Mouse (Mus musculus) heart, postnatal 25 days (tissue): Measurements from ENCODE around the gene Calcoco2. TPM values are rescaled to one million over a fixed set of nuclear protein-coding genes. Genes with fewer than 3 reads are reported as not detected.
"Not testable (repeated sequence)": the region's sequence is repeated elsewhere in the genome, so short reads cannot be mapped to it uniquely, and the experiment has no call there.

Experiments
- DNase-seq: peaks from one replicate; pipeline ENCODE4 v3.0.0; 2022; ENCODE audit warnings: low spot score
- intact Hi-C: fragments of 180-260 bp; cut with DNase I; formaldehyde crosslinking; loops from one replicate; pipeline ENCODE4 v1.15.1; 2025
- total RNA-seq, 2 experiments: library from RNA; stranded (reverse); gene quantifications; 2 replicates each; pipeline ENCODE4 v1.2.3; 2021

The Calcoco2 gene
- not detected for total RNA-seq

DNA sequence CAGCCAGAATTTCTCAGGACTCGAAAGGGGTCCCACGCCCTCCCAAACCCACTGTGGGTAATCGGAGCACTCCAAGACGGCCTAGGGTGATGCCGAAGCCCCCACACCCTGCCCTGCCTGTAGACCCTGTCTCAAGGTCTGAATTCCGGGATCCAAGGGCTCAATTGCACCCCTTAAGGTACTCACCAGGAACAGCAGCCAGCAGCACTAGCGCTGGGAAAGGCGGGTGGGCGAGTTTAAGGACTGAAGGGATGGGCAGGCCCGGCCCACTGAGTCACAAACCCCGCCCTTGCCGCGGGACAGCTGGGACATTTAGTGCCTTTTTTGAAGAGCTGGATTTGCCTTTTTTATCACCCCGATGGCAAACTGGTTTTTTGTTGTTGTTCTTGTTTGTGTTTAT lies at the start of gene Calcoco2:
TSS of gene Calcoco2 (minus strand) at position 214 of the 400 bp plus-strand sequence.
- no peak for DNase-seq
- intact Hi-C loops: no loop called here

DNA sequence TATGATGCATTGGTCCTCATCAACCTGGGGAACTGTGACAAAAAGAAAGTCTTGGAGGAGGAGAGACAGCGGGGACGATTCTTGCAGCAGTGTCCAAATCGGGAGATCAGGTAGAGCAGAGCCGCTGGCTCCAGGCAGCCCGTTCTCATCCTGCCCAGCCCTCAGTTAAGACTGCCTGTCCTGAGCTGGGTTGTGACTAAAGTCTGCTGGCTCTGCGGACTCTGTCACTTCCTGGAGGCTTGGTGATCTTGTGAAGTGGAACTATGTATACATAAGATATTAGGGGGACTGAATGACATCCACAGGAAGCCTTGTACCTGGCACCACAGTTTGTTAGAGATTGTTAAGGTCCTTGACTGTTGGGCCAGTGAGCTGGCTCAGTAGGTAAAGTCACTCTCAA lies 35.7 kb upstream of the Calcoco2 start:
- intact Hi-C loops: loop anchor here (2.0 kb wide), 1 partner anchor 49 kb away; no protein-coding TSS in a partner anchor

DNA sequence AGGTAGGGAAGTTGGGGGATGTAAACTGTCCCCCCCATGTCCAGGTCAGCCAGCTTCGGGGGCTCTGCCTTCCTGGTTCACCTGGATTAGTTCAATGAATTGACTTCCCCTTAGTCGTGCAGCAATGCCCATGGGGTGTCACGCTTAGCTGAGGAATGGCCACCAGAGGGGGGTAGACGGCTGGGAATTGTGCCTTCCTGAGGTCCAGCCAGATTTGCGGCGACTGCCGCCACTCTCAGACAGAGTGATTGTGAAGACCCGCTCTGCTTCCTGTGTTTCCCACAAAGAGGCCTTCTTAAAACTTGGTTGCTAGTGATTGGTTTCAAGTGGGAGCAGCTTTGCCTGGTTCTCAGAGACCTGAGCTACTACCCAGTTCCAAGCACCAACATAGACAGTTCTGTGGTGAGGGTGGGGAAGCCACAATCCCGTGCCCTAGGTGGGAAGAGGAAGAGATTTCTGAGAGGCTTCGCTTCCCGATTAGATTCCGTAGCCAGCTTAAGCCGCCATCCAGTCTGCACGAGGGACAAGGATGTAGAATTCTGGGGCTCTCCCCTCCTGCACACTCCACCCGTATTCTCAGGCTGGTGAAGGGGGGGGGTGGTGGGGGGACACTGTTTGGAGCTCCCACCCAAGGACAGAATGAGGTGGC lies 34.0 kb upstream of the Calcoco2 start:
- DNase-seq: no peak
- intact Hi-C loops: loop anchor here (1.0 to 2.0 kb wide), 3 partner anchors 51 to 94 kb away; no protein-coding TSS in a partner anchor

More for the DNA sequence above, 35.7 kb upstream of the Calcoco2 start:
- DNase-seq: no peak

DNA sequence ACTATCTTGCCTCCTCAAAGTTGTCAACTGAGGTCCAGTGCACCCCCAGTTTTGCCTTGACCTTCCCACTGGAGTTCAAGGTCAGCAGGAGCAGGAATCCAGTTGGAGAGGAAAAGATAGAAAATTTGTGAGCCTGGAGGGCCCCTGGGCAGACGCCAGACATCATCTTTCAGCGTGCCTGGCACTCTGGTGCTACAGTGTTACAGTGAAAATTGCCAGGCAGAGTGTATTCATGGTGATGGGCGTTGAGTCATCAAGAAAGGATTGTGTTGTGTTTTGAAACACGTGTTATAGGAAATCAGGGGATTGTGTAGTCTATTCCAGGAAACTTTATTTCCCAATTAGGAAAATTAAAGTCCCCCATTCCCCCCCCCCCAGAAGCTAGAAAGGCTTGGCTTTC lies 32.0 kb upstream of the Calcoco2 start:
- intact Hi-C loops: no loop called here
- DNase-seq: no peak

DNA sequence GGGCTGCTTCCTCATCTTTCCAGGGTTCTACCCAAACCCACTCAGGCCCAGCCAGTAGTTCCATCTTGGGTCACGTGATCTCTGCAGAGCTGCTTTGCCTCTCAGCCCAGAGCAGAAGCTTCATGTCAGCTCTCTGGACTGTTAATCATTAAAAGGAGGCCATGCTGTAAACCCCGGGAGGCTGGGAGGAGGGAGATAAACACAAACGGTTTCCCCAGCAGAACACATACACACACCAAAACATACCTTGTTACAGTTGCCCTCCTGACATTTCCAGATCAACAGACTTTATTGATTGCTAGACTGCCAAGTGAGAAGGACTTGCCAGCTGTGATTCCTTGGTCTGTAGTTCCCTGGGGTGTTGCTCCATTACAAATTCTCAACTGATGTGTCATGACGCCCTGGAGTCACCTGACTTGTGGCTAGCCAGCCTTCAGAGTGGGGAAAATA lies 29.0 kb upstream of the Calcoco2 start:
- intact Hi-C loops: no loop called here
- DNase-seq: no peak

DNA sequence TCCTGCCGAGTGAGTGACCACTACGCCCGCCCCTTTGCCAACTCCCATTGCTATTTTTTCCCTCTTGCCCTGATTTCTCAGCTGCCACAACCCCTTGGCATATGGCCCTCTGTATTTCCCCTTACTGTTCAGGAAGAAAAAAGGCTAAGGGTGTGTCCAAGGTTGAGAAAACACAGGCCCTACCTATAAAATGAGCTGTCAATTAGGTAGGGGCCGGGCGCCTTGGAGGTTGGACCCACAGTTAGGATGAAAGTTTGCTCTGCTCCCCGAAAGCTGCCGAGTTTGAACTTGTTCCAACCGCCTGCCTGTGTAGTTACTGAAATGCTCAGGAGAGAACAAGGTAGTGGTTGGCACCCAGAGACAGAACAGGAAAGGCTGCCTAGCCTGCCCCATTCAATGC lies 24.1 kb upstream of the Calcoco2 start:
- no peak for DNase-seq
- intact Hi-C loops: loop anchor here (10.0 kb wide), 1 partner anchor 161 kb away; no protein-coding TSS in a partner anchor

DNA sequence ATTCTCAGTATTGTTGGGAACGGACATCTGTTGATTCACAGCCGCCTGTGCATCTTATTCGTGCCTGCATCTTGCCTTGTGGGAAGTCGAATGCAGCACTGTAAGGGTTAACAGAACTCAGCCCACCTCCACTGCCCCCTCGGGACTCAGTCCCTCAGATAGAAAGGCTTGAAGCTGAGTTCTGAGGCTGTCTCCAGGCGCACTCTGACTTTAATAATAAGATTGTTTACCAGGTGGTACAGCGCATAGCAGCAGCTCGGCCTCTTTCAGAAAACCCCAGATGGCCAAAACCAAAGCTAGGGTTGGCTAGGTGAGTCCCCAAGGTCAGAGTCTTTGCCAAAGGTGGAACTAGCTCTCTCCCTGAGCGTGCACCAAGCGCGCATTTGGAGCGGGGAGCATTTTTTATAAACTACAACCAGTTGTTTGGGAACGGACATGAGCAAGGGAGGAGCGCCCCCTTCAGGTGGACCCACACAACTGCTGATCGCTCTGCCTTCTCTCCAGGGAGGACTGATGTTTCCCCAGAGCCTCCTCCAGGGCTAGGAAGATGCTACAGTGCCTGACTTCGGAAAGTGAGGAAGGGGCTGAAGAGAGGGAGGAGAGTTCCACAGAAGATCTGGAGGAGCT lies 21.6 kb upstream of the Calcoco2 start, which contains the start of gene Ttll6:
TSS of gene Ttll6 (plus strand) at position 548 of the 627 bp plus-strand sequence.
- no peak for DNase-seq
- intact Hi-C loops: loop anchor here (5.0 to 10.0 kb wide), 2 partner anchors 159 to 256 kb away; no protein-coding TSS in a partner anchor

DNA sequence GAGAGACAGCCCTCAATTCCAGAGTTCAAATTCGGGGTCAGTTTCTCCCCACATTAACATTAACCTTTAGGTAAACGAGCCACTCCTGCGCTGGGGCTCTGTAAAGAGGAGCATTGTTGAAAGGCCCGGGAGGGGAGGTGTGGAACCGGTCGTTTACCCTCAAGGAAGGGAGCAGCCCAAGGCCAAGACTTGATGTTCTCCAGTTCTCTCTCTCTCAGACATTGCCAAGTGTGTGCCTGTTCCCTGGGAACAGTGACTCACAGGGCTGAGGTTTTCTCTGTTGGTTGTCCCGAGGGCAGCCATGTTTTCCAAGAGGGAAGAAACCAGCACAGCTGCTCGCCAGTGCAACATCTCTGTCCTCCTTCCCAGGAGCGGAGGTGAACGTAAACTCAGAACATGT lies 18.8 kb upstream of the Calcoco2 start:
- intact Hi-C loops: loop anchor here (5.0 to 10.0 kb wide), 2 partner anchors 156 to 253 kb away; no protein-coding TSS in a partner anchor
- DNase-seq: no peak

DNA sequence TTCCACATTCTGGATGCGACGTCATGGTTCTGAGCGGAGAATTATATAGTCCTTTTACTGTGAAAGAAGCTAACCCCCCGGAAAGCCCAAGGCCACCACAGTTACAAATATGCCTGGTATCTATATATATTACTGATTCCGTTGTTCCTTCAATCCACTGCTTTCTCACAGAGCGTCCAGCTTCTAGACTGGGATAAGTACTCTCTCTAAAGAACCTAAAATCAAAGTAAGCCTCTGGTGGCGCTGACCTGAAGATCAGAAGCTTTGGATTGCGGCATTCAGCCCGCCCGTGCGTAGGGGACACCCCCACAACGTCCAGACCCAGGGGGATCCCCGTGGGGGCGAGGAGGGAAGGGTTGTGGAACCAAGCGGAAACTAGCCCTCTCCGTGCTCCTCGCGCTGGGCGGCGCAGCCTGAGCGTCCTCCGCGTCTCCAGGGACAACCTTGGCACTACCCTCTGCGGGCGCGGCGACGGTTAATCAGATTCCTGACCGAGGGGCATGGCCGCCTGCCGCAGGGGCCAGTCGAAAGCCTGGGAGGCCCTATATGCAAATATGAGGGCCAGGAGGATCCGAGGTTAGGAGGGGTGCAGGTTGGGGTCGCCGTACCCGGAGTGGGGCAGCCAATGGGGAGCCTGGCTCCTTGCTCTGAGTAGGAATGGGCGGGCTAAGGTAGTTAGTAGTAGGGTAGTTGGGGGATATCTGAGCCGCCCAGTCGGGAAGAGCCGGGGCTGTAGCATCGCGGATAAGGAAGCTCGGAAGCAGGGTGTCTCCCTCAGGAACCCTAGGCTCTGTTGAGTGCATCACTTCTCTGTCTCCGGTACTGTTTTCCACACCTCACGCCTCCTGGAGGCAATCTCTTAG lies 12.5 kb upstream of the Calcoco2 start:
- intact Hi-C loops: no loop called here
- no peak for DNase-seq

DNA sequence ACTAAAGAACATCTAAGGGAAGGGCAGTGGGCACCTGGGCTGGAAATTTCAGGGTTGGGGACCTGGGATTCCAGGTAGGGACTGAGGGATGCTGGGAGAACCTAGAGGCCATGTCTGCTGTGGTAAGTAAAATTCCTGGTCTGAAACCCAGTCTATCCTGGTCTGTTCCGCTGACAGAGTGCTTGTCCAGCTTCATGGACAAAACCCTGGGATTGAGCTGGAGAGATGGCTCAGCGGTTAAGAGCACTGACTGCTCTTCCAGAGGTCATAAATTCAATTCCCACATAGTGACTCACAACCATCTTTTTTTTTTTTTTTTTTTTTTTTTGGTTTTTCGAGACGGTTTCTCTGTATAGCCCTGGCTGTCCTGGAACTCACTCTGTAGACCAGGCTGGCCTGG lies 11.0 kb upstream of the Calcoco2 start:
- intact Hi-C loops, DNase-seq: not testable (repeated sequence)

- no peak for DNase-seq
Observed at GRCm38 (mm10) chr11:96119401-96119800, 7.6 kb upstream of the Calcoco2 start.

DNA sequence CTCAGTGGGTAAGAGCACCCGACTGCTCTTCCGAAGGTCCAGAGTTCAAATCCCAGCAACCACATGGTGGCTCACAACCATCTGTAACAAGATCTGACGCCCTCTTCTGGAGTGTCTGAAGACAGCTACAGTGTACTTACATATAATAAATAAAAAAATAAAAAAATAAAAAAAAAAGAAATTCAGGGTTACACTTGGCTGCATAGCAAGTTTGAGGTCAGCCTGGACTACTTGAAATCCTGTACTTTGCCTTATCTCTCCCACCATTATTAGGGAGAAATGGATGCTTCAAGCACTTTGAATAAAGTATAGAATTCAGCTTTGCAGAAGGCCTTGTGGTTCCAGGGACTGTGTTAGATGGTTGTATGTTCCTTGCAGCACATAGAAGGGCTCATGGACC lies 5.2 kb upstream of the Calcoco2 start:
- DNase-seq, intact Hi-C loops: not testable (repeated sequence)

More at GRCm38 (mm10) chr11:96119401-96119800, 7.6 kb upstream of the Calcoco2 start:
- intact Hi-C loops: no loop called here

DNA sequence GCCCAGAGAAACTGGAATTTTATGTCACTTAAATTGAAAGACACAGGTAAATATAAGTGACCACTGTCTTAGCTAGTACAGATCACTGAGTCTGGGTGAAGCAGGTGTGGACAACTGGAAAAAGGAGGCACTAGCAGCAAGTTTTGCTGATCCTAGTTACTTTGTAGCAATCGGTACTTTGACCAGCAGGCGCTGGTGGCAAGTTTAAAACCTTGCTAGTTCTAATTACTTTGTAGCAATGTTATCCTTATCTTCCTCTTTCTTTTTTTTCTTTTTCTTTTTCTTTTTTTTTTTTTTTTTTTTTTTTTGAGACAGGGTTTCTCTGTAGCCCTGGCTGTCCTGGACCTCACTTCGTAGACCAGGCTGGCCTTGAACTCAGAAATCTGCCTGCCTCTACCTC lies 4.4 kb upstream of the Calcoco2 start:
- intact Hi-C loops: no loop called here
- DNase-seq: no peak

DNA sequence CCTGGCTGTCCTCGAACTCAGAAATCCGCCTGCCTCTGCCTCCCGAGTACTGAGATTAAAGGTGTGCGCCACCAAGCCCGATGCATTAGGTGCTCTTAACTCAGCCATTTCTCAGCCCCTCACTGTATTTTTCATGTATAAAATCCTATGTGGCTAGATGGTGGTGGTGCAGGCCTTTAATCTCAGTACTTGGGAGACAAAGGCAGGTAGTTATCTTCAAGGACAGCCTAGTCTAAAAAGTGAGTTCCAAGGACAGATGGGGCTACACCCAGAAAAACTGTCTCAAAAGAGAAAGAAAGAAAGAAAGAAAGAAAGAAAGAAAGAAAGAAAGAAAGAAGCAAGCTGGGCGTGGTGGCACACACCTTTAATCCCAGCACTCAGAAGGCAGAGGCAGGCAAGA lies 3.7 kb upstream of the Calcoco2 start:
- intact Hi-C loops: no loop called here
- DNase-seq: no peak

- no peak for DNase-seq
- intact Hi-C loops: no loop called here
Observed at GRCm38 (mm10) chr11:96114077-96114476, 2.3 kb upstream of the Calcoco2 start.

GRCm38 (mm10) chr11:96110950-96111349 lies 814 bp downstream of the Calcoco2 start:
- intact Hi-C loops, DNase-seq: not testable (repeated sequence)

DNA sequence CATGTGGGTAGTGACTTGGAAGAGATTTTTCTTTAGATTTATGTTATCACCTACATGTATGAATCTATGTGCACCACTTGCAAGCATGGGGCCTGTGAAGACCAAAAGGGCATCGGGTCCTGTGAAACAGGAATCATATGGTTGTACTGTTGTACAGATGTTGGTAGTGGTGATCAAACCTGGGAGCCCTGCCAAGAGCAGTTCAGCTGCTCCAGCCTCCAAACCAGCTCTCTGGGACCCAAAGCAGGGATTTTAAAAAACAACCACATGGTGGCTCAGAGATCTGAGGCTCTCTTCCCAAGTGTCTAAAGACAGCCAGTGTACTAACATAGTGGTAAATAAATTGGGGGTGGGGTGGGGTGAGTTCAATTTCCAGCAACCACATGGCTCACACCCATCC lies 3.4 kb downstream of the Calcoco2 start:
- intact Hi-C loops: no loop called here
- no peak for DNase-seq

DNA sequence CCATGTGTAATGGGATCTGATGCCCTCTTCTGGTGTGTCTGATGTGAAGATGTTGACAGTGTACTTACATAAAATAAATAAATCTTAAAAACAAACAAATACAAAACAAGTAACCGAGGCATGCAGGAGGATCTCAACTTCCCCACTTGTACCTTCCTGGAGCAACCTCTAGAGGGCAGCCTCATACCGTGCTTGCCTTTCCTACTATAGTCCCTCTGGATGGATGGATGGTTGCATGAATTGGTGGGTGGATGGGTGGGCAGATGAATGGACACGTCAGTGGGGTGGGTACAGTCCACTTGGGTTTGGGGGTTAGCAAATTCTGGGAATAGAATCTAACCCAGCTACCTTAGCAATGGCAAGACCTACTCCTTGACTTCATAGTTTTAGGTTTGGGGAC lies 18.4 kb downstream of the Calcoco2 start:
- DNase-seq: no peak
- intact Hi-C loops: loop anchor here (1.0 to 5.0 kb wide), 3 partner anchors 34 to 216 kb away; no protein-coding TSS in a partner anchor

- intact Hi-C loops: loop anchor here (1.0 to 5.0 kb wide), 3 partner anchors 35 to 215 kb away; no protein-coding TSS in a partner anchor
- DNase-seq: no peak
Observed at GRCm38 (mm10) chr11:96092674-96093291, 19.0 kb downstream of the Calcoco2 start.

- DNase-seq: no peak
- intact Hi-C loops: loop anchor here (5.0 kb wide), 1 partner anchor 214 kb away; no protein-coding TSS in a partner anchor
Observed at GRCm38 (mm10) chr11:96091073-96091472, 20.7 kb downstream of the Calcoco2 start.
